Mouse (Mus musculus) adrenal gland, adult 2 months (tissue): ENCODE data around the gene Whrn. TPM values are rescaled to one million over a fixed set of nuclear protein-coding genes. Genes with fewer than 3 reads are reported as not detected.
A peak's percentile ranks its signal among the peaks of the same experiment; 100 is the strongest.

Experiments
- DNase-seq: peaks from one replicate; pipeline ENCODE4 v3.0.0; 2021
- polyA plus RNA-seq: library from polyadenylated mRNA; depleted of rRNA; stranded (reverse); fragments of >200 nt; gene quantifications from 2 replicates; pipeline ENCODE4 v1.2.3, GENCODE M21; 2012
- total RNA-seq, 2 experiments: library from RNA; stranded (reverse); gene quantifications; 2 replicates each; pipeline ENCODE4 v1.2.3; 2021

The Whrn gene
- total and polyA plus RNA-seq, 3 experiments = 51.5 to 101 (median 57.1) TPM

DNA sequence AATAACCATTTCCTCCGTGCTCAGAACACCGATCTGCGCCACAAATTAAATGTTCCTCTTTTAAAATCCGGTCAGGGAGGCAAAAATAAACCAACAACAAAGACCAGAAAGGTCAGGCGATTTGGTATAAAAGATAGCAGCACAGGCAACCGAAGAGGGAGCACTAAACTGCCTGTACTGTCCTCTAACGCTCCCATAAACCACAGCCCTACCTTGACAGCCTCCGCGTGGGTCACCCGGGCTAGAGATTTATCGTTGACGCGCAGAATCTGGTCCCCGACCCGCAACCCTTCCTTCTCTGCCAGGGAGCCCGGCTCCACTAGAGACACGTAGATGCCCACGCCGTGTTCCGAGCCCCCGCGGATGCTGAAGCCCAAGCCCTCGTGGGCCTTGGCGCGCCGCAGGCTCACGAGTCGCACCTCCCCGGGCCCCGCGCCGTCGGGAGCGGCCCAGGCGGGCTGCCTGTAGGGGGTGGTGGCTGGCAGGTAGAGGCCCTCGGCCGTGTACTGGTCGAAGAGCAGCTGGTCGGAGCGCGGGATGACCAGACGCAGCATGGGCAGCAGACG, 1.3 kb downstream of the Whrn start:
- DNase-seq = no peak

DNA sequence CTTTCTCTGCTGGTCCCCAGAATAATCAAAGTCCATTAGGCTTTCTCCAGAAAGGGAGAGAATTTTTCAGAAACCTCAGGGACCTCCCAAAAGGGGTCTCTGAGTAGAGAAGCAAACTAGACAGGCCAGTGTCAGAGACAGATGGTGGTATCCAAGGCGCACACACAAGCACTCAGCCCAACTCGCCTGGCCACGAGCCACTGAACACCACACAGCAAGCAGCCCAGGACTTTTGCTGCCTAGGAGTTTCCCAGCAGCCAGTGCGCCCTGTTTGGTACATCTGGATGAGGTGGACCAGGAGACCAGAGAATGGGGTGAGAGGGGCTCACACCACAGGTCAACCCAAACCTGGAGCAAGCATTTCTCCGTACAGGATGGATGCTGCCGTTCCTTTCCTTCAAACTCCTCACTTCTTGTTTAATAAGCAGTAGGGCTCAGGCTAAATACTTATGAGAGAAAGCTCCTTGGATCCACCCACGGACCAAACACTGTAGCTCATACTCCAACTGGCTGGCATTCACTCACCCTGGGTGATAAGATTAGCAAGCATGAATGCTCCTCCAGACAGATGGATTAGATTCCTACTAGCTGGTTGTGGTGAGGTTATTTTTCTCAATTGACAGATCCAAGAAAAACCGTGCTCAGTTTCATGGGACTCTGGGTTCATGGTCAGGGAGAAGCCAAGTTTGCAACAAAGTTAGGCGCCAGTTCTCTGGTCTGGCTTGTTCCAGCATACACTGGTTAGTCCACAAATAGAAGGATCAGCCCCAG, 2.3 kb downstream of the Whrn start:
- DNase-seq = peak; percentile 29

DNA sequence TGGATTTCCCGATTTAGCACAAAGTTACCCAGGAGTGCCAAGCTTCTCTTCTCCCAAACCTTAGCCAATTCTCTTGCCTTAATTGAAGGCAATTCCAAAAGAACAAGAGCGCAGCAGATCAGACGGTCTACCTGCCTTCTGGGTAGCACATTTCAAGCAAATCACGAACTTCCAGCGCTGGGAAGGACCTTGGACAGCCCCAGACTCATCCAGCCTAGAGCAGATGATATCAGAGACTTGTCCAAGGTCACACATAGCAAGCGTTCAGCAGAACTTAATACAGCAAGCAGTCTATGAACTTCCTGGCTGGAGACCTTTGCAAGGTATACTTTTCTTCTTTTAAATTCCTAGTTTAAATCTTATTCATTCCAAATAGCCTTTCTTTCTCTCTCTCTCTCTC, 4.3 kb downstream of the Whrn start:
- DNase-seq = peak; percentile 59

DNA sequence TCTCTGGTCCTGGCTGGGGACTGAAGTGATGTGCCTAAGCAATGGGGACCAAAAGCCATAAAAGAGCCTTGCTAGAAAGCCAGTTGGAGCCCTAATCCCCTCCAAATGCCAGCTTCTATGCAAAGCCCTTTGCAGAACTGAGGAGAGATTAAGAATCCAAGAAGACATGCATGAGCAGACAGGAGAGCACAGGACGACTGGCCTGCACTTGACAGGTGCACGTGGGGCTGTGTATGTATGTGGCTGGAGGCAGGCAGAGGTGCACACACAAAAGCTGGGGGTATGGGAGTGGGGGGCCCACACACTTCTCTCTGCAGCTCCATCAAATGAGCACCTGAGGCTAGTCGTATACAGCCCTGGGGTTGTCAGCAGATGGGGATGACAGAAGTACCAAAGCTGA, 5.6 kb downstream of the Whrn start:
- DNase-seq = no peak

DNA sequence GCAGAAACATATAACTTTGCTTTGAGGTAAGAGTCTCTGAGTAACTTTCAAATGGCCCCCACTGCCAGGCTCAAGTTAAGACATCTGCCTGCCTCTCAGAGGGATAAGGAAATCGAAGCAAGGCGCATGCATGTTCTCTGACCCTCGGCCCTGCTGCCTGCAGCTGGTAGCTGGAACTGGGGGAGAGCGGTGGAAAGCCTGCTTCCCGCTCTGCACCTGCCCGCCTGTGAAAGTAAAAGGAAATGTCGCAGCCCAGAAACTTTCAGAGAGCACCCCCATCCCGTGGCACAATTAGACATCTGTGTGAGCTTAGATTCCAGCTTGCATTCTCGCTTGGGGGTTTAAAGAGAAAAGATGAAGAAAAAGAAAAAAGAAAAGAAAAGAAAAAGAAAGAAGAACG, 6.1 kb downstream of the Whrn start:
- DNase-seq = no peak

DNA sequence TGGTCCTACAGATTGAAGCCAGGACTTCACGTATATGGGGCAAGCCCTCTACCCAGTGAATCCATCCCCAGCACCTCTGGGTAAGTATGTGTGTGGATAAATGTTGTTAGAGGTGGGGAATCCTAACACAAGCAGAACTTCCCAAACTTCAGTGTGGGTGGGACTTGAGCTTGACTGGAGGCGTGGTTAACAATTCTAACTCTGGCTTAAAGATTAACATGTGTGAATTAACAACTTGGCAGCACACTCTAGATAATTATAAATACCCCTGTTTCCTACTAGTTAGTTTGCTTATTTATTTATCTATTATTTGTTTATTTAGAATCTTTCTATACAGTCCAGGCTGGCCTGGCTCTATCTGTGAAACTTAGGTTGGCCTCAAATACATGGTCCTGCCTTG, 7.9 kb downstream of the Whrn start:
- no peak for DNase-seq

DNA sequence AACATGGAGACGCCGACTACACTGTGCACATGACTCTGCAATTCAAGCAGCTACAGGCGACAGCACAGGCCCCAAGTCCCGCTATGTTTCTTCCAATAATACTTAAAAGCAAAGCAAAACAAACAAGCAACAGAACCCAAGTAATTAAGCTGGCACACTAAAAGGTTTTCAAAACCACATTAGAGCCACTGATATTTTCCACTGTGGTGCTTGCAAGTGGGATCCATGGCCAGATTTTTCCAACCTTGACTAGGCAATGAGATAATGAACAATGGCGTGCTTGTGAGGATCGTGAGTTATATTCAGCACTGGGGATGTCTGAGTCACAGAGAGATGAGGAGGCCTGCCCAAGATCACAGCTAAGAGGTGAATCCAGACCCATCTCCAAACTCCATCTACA, 8.5 kb downstream of the Whrn start:
- no peak for DNase-seq

DNA sequence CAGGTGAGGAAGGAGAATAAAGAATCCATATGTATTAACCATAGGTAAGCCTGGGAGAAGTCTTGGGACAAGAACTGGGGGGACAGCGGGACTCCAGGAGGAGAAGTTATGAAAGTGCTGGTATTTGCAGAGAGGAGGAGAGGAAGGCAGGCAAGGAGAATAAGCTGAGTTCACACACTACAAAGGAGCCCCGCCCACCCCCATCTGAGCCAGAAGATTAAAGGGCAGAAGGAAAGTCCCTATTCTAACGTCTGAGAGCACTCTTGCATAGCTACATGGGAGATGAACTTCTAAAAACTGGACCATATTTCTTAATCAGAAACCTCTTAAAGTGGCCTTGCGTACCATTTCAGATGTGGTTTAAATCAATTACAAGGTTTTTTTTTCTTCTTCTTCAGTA, 9.3 kb downstream of the Whrn start:
- DNase-seq = no peak

DNA sequence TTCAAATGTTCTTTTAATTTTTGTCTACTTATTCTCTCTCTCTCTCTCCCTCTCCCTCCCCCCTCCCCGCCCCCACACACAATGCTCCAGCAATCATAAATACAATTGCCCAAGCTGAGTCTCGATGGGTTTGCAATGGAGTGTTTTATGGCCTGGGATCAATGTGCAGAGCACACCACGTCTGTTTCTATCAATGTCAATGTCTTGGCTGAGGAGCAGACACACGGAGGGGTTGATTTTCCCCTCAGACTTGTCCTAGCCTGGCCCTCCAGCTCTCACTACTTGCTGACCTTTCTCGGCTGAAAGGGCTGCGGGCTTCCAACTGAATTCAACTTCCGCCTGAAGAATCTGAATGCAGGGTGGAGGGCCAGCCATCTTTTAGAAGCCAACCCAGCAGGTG, 12.1 kb downstream of the Whrn start:
- no peak for DNase-seq

DNA sequence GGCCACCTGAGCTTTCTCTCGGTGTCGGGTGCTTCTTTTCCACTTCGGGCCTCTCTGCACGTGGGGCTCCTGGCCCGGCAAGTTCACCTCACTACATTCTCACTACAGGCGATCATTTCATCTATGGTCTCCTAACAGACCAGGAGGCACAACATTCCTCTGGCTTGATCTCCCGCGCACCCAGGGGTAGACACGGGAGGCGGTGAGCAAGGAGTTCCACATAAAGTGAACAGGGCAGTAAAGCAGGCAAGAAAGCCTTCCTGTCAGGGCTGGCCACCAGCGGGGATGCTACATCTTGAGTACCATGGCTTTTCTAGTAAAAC, 15.0 kb downstream of the Whrn start:
- DNase-seq = no peak

DNA sequence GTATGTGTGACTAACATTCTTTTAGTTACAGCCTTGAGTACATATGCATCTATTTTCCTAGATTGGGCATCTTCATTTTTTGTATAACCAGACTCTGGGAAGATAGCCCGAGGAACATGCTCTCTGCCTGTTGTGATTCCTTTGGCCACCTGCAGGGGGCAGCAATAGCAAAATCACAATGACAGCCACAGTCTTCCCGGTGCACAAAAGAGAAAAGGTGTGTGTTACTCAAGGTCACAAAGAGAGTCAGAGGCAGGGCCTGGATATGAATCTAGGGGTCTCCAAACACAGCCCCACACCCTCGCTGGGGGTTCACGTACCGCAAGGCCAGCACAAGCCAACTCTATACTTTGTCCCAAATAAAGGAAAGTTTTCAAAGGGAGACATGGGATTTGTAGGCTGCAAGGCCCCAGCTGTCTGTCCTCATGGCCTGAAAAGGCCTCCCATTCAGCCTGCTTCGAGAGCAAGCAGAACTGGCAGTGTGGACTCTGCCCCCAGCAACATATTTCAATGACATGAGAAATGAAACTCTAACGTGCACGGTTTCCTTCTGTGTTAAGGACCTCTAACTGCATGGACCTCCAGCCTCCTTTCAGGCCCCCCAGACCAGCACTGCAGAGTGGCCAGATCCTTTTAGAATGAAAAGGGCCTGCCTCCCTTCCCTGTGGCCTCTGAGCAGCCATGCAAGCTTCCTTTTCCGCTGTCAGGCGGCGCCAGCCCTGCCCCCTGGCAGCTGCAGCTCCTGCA, 15.5 kb downstream of the Whrn start:
- DNase-seq = no peak

DNA sequence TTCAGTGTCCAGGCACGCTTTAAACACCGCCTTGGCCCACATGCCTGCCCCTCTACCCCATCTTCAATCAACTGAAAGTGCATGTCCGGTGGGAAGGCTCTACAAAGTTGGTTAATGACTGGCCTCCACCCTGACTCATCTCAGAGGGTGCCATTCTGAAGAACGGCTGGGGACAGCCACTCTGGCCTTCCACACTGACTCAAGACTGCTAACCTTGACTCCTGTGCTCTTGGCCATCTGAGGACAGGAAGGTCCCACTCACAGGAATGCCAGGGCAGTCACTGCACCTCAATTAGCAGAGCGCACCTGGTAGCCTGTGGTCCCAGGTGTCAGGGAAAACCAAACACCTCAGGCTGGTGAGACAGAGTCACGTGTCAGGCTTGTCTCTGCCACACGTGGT, 17.8 kb downstream of the Whrn start:
- DNase-seq = peak; percentile 73

DNA sequence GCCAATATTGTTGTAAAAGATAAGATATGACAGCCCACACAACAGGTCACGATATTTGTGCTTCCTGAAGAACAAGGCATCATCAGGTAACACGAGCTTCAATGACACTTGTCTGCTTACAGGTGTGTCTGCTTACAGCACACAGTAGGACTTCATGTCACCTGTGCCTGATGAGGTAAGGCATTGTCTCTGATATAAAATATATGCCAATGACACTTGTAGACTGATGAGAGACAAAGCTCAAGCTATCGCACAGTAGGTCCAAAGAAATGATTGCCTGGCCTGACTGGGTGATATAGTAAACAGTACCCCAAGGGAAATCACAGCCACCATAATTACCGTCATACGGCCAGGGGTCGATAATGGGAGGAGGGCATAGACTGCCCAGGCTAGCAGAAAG, 18.9 kb downstream of the Whrn start:
- no peak for DNase-seq

DNA sequence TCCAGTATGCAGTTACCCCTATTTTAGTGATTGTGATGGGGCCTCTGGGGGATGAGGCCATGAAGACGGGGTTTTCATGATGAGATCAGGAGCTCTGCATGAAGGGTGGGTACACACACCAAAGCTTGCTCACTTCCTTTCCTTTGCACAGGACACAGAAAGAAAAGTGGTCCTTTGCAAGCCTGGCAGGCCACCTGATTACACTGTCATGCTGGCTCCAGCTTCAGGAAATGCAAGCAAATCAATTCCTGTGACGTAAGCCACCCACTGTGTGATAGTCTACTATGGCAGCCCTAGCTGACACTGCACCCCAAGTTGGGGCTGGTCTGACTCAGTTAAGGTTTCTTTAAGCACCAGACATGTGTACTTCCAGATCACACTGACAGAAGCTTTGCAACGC, 20.6 kb downstream of the Whrn start:
- no peak for DNase-seq

DNA sequence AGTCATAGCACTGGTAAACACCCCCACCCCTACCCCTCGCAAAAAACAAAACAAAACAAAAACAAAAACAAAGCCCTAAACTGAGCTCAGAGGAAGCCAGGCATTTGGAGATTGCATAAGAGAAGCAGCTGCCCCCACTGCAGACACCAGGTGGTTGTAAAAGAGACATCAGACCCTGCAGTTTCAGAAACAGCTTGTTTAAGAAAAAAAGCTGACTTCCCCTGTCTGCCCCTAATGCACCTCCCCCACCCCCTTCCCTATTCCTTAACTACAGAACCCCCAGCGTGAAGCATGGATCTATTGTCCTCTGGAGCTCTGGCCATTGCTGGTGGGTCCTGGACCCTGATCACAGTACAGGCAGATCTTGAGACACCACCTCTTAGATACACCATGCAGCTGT, 21.4 kb downstream of the Whrn start:
- no peak for DNase-seq

DNA sequence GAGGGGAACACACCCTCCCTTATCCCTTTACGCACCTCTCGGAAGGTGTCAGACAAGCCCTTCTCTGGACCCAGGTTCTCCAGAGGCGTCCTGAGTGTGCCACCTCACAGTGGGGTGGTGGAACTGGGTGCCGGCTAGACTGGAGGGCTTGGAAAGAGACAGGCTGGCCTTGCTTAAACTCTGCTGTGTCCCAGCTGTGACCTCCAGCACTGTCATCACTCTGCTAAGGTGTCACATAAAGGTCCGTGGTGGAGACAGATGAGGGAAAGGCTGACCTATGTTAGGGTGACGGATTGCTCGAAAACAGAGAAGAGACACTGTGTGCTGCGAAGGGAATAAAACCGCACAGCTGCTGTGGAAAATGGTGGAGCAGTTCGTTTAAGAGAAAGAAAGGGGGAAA, 28.5 kb downstream of the Whrn start:
- peak; percentile 64 for DNase-seq

DNA sequence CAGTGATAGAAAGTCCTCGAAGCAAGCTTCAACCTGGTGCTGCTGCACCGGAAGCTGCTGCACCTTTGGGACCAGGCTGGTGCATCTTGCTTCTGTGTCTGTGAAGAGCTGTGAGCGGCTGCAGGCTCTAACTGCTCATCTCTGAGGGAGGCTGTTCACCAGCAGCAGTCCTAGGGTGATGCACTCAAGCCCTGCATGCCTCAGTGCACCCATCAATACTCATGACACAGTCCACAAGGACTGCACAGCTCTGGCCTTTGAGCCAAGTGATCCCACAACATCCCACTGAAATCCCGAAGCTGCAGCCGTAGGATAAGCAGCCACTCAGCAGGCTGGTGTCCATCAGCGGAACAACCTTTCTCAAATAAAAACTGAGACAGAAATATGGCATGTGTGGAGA, 29.6 kb downstream of the Whrn start:
- DNase-seq = no peak

DNA sequence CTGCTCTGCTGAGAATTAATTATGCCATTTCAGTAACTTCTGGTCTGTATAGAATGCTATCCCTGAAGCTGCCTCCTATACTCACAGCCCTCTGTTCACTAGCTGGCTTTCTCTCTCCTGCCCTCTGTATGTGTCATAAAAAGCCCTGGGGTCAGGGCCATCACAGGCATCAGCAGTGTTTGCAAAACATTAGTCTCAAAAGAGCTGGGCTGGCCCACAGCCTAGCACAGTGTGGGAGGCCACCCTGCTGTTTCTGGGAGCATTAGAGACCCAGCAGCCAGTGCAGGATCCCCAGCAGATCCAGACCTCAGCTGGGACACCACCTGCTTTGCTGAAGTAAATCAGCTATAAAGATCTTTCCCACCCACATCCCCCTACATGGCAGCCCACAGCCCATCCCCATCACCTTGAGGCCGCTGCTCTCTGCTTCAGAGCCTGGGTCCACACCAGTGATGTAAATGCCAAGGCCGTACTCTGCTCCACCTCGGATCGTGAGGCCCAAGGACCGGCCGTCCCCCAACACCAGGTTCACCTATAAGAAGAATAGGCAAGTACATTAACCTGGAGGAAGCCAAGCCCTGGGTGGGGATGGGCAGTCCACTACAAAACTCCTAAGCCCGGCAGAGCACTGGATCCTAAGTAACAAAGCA, 34.8 kb downstream of the Whrn start:
- DNase-seq = peak; percentile 91

DNA sequence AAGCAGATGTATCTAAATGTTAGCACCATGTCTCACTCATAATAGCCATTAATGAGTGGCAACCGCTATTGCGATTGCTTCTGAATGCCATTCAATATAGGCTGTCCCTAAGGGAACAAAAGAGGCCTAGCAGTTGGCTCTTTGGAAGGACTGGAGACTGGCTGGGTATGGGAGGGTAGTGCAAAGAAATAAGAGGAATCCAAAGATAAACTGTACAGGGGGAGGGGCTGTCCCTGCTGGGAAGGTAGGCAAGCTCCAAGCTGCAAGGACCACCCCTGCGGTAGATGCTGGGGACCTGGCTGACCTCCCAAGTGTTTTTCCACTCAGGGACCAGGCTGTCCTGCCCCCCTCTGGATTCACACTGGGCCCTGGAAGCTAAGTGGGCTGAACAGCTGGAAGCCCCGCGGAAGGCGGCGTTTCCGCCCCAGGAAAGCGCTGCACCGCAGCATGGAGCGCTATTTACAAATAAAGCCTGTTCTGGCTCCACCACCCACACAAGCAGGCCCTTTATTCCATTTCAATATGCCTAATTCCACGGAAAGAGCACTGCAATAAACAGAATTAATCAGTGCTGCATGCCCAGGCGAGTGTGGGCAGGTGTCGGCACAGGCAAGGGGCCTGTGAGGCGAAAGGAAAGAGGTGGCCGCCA, 36.5 kb downstream of the Whrn start:
- DNase-seq = no peak

DNA sequence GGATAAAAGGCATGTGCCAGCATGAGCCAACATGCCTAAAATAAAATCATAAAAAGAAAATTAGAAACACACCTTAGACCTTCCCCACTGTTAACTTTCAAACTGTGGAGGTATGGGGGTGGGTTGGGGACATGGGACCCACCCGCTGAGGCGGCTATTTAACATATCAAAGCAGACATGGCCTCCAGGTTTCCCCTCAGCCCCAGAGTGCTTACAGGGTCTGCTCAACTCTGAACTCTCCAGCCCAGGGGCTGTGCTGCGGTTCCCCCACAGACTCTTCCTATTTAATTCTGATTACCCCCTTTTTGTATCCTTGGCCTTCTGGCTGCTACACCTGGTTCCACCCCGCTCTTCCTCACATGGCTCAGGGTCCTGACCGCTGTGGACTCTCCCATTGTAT, 39.2 kb downstream of the Whrn start:
- no peak for DNase-seq

DNA sequence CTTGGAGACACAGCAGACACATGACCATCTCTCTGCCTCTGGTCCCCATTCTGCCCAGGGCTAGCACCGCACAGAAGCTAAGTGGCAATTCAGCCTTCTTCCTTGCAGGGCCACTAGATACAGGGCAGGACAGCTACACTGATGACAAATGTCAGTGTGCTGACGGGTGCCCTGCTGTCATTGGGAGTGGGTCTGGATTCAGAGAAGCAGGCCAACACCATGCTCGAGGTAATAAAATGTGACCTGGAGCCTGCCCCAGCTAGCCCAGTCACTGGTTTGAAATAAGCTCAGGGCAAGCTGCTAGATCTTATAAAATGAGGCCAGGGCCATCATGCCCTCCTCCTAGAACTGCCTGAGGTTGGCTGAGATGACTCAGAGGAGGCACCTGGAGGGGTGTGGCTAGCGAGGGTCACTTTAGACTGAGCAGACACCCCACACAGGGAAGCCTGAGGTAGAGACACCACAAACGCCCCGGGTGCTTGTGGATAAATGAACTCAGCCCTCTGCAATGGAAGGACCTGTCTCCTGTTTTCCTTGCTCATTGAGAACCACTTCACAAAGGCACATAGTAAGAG, 41.8 kb downstream of the Whrn start:
- peak; percentile 66 for DNase-seq

DNA sequence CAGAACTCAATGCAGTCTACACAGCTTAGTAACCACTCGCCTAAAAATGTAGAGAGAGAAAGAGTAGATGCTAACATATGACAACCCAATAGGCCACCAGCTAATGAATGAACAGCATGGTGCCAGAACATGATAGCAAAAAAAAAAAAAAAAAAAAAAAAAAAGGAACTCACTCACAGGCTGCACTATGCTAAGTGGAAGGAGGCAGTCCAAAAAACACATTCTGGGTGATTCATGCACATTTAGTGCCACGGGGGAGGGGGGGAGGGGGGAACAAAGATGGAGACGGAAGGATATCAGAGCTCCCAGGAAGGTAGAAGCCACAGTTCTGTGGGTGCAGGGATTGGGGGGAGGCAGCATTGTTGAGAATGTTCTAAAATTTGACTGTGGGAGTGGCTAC, 43.2 kb downstream of the Whrn start:
- no peak for DNase-seq
